Mouse (Mus musculus) CH12F3 (cell line): Measurements from ENCODE around the gene Olfr987.
"Not testable (repeated sequence)": the region's sequence is repeated elsewhere in the genome, so short reads cannot be mapped to it uniquely, and the experiment has no call there.

Experiments used
- in situ Hi-C: fragments of 300-500 bp; cut with MboI; formaldehyde crosslinking; loops from 2 replicates; pipeline ENCODE4 v1.14.3; 2020; ENCODE audit warnings: low sequenced_read_pairs

The Olfr987 gene

DNA sequence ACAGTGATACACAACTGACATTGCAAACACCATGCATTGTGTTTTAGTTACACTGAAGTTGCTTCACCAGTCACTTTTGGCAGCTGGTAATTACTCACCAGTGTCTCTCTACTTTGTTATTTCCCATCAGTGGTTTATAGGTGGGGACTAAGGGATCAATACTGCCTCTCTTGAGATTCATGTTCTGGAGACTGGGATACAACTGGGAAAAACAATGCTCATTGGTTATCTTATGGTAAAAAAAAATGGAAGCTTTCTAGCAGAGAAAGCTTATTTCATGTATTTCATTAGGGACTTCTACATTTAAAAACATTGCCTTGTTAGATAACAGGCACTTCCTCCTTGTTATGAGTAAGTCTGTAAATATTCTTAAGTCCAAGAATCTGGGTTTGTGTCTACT is at the start of gene Olfr987:
Gene Olfr987 (minus strand): TSS at position 101 of the 400 bp plus-strand sequence.
- in situ Hi-C loops: not testable (repeated sequence)

DNA sequence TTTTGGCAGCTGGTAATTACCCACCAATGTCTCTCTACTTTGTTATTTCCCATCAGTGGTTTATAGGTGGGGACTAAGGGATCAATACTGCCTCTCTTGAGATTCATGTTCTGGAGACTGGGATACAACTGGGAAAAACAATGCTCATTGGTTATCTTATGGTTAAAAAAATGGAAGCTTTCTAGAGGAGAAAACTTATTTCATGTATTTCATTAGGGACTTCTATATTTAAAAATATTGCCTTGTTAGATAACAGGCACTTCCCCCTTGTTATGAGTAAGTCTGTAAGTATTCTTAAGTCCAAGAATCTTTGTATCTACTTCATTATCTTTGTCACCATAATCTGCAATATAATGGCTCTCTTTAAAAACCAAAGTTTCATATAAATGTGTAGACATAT is 24.0 kb upstream of the Olfr987 start, which contains the start of gene Olfr988:
Gene Olfr988 (minus strand): TSS at position 101 of the 400 bp plus-strand sequence.
- in situ Hi-C loops: not testable (repeated sequence)

DNA sequence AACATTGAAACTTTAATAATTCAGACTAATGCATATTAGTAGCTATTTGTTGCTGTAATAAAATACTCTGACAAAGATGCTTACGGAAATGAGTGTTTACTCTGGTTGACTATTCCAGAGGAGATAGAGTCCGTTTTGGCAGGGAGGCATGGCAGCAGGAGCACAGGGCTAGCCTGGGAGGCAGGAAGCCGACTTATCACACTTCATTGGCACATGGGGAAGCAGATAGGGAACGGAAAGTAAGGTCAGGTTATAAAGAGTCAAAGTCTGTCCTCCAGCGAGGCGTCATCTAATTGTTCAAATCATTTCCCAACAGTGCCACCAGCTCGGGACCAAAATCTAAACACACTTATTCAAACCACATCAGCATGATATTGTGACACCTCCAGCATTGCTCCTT is 857 bp upstream of the Olfr987 start:
- in situ Hi-C loops: no loop called here

DNA sequence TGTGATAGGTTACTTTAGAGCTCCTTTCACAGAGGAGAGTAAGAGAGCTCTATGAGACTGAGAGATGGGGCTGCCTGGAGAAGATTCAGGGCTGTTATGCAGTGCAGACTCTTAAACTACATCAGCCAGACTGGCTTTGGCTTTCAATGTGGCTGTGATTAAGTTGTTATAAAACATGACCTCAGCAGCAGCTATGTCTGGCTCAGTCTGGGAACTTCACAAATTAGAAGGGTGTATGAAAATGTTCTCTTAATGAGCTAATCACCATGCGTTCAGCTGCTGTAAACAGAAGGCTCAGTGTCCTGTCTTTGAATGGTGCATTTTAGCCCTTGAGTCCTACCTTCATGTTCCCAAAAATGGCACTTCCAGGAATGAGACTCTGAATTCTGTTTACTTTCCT is 20.0 kb downstream of the Olfr987 start:
- in situ Hi-C loops: no loop called here

DNA sequence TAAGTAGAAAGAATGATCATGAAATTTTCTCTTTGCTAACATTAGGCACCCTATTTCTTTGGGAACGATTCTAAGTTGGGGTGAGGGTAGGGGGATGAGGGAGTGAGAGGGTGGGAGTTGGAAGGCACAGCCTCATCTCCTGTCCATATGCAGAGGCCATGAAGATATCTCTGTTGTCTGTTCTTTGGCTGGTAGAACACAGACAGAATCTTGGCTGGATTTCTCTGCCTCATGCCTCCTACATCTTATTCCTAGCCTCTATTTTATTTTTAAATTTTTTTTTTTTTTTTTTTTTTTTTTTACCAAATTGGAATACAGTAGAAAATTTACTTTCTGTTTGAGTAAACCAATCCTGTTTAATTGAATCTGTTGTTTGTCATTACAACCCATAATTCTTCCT is 53.7 kb downstream of the Olfr987 start:
- in situ Hi-C loops: no loop called here

DNA sequence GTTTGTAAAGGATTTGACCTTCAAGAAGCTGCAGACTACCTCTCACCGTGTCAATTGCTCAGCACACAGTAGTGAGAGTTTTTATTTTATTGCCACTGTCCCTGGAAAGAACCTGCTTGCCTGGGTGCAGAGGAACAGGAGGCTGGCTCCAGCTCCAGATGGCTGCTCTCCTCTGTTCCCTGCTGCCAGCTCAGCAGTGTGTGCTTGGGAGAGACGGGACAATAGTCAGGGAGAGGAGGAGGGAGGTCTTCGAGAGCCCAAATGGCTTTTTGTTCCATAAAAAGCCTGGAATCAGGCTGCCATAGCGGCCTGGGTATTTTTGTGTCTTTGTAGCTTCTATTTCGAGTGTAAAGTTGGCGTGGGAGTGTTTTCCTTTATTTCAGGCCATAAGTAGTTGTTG is 54.5 kb downstream of the Olfr987 start:
- in situ Hi-C loops: no loop called here

DNA sequence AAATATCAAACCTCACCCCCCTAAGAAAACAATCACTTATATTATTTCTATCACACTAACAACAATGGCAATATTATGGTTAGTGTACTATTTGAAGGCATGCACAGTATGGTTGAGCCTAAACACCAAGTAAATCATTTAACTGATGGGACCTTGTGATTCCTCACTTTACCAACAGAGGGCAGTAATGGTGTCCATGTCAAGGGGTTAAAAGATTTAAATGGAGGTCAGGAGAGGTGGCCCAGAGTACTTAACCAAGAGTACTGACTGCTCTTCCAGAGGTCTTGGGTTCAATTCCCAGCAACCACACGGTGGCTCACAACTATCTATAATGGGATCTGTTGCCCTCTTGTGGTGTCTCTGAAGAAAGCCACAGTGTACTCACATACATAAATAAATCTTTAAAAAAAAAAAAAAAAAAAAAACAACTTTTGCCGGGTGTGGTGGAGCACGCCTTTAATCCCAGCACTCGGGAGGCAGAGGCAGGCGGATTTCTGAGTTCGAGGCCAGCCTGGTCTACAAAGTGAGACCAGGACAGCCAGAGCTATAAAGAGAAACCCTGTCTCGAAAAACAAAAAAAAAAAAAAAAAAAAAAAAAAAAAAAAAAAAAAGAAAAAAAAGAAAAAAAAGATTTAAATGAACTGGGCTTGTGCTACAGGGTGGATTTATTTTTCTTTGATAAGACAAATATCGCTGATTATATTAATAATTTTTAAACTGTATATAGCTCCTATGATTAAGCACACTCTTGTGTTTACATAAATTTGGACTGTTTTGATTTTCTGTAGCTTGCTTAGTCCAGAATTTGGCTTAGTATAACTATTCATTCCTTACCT is 55.3 kb downstream of the Olfr987 start:
- in situ Hi-C loops: no loop called here

DNA sequence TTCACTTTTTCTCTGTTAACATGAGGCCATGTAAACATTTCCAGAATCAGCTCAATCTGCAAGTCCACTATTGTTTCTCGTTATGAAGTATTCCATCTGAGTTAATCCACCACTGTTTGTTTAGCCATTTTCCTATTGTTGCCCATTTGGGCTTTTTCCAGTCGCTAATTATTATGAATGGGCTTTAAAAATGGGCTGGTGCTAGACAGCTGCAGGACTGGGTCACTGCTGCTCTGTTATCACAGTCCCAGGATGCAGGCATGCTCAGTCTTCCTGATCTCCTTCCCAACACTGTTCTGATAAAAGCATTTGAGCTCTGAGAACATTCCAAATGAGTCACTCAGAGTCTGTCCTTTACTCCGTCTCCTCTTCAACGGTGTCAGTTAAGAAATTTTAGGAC is 58.1 kb downstream of the Olfr987 start:
- in situ Hi-C loops: no loop called here
